Mouse (Mus musculus) 3134 (cell line): Measurements from ENCODE around the gene Ppfibp1.

Experiments
- DNase-seq: peaks from one replicate; pipeline ENCODE4 v3.0.0-alpha.2; 2011; ENCODE audit warnings: low spot score; ENCODE audit not compliant: insufficient read length; ENCODE audit errors: extremely low read depth

Ppfibp1 gene

DNA sequence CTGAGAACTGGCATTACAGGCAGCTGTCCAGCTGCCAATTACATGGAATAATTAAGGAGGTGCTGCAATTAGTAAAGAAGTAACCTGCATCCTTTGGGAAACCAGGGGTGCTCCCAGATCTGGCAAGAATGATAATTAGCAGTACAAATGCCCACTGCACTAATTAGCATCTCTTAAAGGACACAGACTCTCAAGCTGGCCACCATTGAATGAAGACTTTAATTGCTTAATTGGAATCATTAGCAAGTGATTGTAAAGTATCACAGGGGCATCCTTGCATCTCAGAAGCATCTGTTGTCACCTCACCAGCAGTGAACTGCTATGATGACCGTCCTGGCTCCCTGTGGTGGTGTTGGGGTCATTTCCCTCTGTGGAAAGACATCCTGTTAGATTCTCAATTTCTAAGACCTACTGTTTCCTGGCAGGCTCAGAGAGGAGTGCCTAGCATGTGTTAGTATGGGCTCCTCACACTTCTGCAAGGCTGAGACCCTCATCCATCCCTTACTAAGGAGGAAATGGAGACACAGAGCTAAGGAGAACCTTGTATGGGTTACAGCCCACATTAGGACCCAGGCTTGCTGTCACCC, 93.1 kb downstream of the Ppfibp1 start:
- no peak for DNase-seq

DNA sequence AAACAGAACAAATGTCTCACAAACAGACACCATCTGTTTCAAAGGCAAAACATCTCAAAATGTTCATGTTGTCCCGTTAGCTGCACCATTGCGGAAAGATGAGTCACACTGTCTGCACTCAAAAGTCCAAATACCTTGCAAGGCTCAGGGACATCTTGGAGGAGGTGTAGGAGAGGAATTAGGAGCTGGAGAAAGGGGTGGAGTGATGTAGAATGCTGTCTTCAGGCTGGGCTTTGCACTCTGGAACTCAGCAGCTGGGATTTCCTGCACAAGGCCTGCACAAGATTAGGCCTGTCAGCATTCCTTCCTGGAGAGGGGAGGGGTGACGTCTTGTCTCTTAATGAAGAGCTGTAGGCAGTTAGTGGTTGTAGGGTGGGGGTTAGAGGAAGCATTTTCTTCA, 96.3 kb downstream of the Ppfibp1 start:
- DNase-seq, result no peak

DNA sequence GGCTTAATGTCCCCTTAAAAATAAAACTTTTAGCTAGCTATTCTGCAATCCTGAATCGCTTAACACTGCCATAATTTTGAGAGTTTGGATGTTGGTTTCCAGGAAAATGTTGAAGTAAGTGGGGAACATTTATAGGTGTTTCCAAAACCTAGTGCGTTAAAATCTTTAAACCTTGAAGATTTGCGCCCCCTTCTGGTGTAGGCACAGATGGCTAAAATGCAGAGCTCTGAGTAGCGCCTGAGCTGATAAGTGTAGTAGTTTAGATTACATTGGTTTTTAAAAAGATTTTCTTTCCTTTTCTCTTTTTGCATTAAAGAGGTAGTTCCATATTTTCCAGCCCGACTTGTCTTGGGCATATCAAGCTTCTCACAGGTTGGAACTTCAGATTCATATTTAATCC, 105.9 kb downstream of the Ppfibp1 start:
- no peak for DNase-seq

DNA sequence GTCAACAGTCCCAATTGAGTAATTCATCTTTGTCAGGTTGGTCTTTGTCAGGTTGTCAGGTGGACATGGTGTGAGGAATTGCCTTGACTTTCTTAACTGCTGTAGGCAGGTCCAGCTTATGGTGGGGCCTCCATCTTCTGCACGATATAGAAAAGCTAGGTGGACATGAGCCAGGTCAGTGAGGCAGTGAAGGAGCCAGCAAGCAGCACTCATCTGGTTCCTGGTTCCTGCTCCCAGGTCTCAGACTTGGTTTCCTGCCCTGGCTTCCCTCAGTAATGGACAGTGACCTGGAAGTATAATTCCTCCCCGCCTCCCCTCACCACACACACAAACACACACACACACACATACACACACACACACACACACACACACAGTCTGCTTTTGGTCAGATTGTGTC, 107.1 kb downstream of the Ppfibp1 start:
- DNase-seq, result no peak

DNA sequence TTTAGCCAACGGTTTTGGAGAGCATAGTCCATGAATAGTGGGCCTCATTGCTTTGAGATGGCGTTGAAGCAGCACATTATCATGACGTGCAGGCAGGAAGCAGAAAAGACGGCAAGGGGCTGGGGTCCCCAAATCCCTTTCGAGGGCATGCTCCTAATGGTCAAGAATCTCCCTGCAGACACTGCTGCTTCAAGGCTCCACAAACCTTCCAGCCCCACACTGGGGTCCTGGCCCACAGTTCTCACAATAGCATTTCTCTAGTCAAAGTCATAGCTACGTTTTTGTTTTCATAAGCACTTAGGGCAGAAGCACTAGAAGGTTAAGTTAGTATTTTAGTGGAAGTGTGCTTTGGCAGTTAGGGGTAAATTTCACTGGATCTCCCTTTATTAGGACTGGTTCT, 107.6 kb downstream of the Ppfibp1 start:
- no peak for DNase-seq

DNA sequence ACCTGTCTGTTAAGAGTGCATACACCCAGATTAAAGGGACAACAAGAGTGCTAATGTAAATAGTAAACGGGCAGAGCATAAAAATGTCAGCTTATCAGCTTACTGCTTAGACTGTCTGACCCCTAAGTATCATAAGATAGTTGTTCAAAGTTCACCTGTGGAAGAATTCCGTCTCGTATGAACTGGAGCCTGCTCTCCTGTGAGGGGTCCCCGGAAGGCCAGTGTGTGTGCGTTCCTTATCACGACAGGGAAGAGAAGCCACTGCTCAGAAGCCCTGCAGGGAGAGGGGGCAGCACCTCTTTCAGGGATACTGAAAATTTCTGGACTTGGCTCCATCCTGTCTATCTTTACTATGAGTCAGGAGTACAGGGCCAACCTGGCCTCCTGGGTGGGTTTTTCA, 108.7 kb downstream of the Ppfibp1 start:
- DNase-seq, result no peak

DNA sequence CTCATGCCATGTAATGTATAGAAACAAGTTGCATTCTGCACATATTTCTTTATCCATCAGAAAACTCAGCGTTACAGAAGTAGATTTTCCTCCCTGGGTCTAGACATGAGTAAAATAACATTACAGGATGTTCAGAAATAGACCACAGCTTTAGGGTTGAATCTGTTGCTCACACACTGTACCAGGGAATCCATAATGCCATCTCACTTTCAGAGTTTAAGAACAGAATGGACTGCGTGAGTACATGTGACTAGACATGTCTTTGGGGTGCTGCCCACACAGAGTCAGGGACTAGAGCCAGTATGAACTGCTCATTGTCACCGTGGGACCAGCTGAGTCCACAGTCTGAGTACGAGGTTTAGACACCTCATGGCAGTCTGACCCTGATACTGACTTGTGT, 110.4 kb downstream of the Ppfibp1 start:
- no peak for DNase-seq

DNA sequence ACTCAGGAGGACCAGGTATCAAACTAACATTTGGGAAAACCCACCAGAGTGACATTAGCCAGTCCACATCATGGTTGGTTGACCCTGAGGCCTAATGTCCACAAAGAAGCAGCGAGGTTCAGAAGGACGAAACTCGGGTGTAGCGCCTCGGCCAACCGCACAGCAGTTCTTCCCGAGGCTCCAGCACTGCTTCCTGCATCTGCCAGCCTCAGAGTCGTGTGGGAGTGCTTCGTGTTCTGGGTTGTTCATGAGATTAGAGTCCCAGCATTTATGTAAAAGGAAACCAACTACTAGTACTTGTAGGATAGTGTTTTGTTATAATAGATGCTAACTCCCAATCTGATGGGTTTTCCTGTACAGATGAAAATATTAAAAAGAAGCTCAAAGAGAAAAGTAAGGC, 111.0 kb downstream of the Ppfibp1 start:
- DNase-seq, result no peak

DNA sequence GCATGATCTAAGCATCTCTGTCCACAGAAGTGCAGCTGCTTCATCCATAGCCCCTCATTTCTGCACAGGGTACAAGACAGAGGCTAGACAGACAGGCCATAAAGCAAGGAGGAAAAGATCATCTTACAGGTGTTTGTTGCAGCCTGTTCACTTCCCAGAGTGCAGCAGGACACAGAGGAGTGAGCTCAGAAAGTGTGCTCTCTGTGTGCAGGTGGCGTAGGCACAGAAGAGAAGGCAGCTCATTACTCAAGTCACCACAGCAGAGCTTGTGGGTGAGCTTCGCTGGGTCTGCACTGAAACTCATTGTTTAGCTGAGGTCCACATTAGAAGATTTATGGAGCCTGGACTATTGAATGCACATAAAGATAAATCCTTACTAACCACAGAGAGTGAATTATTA, 111.5 kb downstream of the Ppfibp1 start:
- DNase-seq, result no peak

DNA sequence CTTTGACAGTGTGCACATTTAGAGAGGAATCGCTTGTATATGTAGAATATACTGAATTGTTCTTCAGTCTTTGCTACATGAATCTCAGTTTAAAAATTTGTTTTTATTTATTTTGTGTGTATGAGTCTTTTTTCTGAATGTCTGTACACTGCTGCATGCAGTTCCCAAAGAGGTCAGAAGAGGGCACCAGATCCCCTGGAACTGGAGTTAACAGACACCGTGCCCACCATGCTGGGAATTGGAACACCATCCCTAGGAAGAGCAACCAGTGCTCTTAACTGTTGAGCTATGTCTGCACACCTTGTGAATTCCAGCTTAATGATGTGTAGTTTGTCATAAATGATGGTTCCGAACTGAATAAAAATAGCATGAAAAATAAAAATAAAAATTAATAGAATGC, 119.9 kb downstream of the Ppfibp1 start:
- no peak for DNase-seq

DNA sequence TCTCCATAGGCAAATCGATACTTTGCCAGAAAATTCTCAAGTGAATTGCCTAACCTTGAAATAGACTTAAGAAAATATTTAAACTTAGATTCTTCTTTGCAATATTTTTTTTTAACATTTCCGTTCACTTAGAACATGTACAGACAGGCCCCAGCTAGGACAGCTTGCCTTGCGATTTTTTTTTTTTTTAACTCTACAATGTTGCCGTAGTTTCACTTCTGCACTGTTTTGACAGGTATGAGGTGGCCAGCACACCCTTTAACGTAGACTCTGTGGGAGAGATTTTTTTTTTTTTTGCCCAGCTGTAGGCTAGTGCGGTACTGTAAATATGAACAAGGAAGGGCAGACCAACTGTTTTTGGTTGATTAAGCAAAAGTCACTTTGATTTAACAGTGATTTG, 122.1 kb downstream of the Ppfibp1 start:
- no peak for DNase-seq

DNA sequence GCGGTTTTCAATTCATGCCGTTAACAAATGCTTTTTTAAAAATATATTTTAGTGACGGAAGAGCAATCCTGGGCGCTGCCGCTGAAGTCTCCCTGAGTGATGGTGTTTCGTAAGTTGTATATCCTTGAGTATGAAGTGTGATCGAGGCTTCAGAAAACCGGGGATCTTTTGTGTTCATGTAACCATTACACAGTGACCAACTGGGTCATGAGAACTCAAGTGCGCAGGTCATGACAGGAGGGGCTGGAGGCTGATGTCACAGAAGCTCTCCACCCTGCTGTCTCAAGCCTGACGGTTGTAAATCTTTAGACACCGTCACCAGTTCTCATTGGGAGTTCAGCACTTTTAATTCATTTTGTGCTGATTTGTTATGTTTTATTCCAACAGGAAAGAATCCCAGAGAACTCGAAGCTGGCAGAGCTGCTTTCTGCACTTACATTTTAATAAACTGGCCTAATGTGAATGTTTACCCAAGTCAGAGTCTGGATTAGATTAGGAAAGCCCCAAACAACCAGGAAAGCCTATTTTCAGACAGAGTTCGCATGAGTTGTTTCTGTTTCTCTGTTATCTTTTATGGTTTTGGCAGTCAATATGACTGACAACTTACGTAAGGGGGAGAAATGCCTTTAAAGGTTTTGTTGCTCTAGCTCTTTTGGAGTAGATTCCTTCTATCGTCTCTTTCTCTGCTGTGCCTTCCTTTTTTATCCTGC, 122.7 kb downstream of the Ppfibp1 start:
- no peak for DNase-seq

DNA sequence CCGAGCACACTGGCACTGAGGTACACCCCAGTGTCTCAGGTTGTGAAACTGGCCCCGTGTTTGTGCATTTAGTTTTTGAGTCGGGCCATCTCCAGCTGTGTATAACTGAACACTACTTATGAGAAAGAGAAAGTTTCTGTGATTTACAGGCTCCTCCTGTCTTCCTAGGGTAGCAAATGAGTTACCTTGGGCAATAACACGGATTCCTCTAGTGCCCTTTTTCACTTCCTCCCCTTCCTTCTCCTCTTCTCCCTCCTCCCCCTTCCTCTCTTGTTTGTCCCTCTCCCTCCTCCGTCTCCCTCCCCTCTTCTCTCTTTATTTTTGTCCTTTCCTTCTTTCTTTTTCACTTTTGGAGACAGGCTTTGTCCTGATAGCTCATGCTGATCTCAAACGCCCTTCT, 123.3 kb downstream of the Ppfibp1 start:
- no peak for DNase-seq

DNA sequence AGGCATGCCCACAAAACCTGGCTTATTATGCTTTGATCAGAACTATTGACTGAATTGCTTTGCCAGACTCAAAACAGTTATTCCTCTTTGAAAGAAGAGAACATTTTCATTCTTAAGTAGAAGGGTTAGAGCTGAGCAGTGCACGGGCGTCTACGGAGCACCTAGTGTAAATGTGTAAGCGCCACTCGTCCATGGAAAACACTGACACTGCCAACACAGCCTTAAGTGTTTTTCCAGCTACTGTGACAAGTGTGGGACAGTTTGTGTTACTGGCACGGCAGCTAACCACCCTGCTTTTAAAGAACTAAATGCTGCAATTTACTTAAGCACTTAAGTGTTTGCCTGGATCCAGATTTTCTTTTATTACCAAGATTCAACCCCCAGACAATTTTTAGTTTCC, 123.7 kb downstream of the Ppfibp1 start:
- DNase-seq, result no peak

DNA sequence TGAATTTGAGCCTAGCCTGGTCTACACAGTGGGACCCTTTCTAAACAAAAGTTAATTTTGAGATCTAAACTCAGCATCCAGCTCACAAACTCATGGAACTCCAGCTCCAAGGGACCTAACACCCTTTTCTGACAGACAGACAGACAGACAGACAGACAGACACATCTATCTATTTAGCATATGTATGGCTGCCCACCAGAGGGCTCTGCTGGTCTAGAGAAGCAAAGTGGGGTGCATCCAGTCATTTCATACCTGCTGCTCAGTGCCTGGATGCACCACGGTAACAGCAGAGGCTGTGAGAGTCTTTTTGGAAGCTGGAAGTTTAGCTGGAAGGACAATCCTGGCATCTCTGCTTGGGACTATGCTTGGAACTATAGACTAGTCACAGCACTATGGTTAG, 125.3 kb downstream of the Ppfibp1 start:
- DNase-seq, result no peak

DNA sequence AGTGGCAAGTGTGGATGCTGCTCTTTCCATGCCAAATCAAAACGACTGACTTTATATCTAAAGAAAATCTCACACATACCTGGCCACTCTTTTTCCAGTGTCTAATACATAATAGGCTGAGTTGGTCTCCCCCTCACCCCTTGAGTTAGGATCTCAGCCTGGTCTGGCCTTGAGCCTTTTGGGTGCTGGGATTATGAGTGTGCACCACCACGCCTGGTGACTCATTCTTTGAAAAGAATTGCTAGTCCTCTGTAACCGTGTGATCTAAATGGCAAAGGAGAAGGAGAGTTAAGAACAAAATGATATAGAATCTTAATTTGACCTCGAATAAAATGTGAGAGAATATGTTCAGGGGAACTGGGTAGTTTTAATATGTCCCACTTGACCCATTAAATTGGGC, 129.6 kb downstream of the Ppfibp1 start:
- no peak for DNase-seq

DNA sequence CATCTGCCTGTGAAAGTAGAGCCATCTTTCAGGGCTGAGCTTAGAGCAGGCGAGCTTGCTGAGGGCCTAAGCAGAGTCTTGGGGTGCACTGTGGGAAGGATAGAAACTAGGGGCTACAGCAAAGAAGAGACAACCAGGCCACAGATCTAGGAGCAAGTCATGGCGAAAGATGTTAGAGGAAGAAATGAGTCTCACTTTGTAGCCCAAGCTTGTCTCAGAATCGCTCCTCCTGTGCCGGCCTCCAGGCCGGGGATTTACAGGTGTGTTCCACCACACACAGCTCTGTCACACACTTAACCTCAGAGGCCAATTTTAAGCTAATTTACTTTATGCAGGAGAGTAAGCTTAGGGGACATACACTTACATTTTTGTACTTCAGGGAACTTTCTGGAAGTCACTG, 130.1 kb downstream of the Ppfibp1 start:
- DNase-seq, result no peak

DNA sequence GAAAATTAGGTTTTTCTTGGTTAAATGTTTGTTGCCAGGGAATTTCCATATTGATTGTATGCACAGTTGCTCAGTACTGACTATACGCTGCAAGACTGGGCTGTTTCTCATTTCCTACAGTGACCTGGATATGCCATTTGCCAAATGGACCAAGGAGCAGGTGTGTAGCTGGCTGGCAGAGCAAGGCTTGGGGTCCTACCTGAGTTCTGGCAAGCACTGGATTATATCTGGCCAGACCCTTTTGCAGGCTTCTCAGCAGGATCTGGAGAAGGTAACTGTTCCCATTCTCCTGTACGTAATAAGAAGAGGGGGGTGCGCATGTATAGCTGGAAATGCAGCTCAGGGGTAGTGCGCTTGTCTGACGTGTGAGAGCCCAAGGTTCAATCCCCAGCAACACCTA, 132.9 kb downstream of the Ppfibp1 start:
- no peak for DNase-seq

DNA sequence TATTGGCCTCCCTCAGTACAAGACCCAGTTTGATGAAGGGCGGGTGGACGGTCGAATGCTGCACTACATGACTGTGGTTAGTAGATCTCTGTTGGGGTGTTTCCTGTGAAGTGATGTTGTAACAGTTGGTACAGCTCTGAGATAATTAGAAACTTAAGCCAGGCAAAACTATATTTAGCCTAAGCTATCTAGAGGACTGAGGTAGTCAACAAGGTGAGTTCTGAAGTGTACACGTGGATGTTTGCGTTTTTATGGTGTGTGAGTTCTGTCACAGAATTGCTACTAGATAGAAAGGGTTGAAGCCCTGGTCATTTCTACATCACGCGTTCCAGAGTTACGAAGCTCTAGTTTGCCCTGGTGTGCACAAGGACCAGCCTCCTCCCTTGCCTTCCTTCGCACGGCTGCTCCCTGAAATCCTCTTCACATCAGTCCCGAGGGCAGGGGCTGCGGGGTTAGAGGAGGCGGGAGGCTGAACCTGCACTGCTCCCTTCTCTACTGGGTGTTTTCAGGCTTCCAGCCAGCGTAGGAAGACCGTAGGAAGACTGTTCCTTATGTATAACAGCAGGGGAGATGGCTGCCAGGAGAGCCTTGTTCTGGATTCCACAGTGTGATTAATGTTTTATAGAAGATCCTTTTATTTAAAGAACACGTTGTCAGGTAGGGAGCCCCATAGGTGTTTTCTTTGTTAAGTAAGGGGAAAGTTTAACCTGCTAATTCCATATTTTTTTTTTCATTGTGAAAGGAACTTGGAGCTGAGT, 134.3 kb downstream of the Ppfibp1 start:
- DNase-seq, result no peak

DNA sequence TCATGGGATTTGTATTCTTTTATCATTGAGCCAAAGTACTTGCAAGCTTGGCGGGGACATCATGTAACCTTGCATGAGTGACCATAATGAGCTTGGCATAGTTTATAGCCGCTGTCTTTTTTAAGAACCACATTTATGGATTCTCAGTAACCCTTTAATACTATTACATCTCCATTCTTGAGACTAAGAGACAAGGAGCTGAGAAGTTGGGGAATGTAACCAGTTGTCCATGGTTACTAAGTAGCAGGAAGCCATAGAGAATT, 134.8 kb downstream of the Ppfibp1 start:
- no peak for DNase-seq

DNA sequence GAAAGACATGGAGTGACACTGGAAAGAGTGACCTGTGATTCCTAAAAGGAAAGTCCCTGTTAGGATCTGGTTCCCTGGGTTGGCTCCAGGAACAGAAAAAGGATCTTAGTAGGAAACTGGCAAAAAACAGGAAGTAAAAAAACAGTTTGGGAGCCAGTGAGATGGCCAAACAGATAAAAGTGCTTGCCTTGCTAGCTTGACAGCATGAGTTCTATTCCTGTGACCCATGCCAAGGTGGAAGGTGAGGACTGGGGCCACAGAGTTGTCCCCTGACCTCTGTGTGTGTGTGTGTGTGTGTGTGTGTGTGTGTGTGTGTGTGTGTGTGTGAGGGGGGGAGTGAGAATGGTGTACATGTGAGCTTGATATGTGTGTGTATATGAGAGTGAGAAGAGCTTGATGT, 135.3 kb downstream of the Ppfibp1 start:
- no peak for DNase-seq

DNA sequence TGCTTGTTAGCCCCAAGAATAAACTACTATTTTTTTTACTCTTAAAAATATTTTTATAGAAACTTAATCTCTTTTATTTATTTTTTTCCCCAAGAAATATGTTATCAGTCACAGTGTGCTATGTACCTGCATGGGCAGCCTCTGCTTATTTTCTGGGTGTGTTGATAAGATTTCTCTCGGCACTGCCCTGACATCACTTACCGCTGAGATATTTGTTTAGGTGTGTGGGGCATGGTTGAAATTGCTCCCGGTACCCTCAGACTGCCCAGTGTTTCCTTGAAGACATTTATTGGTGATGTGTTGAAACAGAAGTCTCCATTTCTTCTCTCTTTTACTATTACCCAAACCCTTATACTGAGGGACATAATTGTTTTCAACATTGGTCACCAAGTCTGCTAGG, 136.5 kb downstream of the Ppfibp1 start:
- no peak for DNase-seq
